Mouse (Mus musculus) cerebellum, postnatal 25 days (tissue): Measurements from ENCODE around the gene Shroom3.

Experiments used
- DNase-seq, 2 experiments: peaks; one replicate each; pipeline ENCODE4 v3.0.0; 2021; ENCODE audit warnings: mixed read lengths in 2 of 2

Gene Shroom3

DNA sequence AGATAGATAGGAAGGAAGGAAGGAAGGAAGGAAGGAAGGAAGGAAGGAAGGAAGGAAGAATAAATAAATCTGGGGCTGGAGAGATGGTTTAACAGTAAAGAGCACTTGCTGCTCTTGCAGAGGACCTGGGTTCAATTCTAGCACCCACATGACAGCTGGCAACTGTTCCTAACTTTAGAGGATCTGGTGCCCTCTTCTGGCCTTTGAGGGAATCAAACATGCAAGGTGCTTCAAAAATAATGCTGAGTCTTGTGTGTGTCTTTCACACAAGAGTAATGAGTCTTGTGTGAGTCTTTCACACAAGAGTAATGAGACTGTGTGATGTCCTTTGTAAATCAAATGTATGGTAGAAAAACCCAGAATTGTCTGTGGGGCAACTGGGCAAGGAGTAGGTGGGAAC lies 299.4 kb downstream of the Shroom3 start:
- DNase-seq: peak in 1 of 2 experiments; percentile 26

- DNase-seq: no peak
Measured at GRCm38 (mm10) chr5:92983942-92984341, 300.7 kb downstream of the Shroom3 start.

GRCm38 (mm10) chr5:92984692-92985091 lies 301.5 kb downstream of the Shroom3 start:
- DNase-seq: no peak

- DNase-seq: no peak
Measured at GRCm38 (mm10) chr5:92985391-92985790, 302.2 kb downstream of the Shroom3 start.

DNA sequence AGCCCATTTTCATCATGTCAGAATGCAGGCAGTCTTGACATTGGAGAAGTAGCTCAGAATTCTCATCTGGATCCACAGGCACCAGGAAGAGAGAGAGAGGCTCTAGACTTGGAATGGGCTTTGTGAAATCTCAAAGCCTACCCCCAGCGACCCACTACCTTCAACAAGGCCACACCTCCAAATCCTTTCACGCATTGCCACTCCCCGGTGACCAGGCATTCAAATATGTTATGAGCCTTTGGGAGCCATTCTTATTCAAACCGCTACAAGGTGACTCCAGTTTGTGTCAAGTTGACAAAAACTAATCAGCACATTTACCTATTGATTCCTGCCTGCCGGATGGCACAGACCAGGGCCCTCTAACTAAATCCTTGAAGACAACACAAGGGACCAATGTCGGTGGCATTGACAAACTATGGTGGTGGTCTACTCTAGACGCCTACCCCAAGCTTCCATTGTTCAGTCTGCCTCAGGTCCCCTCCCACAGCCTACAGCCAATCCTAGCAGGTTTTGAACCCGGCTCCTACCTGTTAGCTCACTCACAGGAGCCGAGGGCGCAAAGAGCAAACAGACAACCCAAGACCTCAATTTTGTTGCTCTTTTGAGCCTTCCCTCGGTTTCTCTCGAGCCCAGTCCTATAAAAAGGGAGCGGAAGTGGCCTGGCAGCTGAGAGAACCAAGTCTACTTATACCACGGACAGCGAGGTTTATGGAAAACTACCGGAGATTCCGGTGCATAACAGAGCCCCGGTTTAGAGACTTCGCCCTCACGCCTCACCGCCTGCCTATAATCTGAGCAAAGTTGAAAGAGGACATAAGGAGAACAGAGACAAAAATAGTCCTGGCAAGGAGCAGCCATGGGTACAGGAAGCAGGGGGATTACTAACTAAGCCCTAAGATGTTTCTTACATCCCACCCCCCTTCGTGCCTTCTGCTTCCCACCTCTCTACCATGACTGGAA lies 303.7 kb downstream of the Shroom3 start:
- DNase-seq: peak; percentile 26 to 34

- DNase-seq: no peak
Measured at GRCm38 (mm10) chr5:92987891-92988768, 304.9 kb downstream of the Shroom3 start.

GRCm38 (mm10) chr5:92988769-92989356 lies 305.6 kb downstream of the Shroom3 start:
- DNase-seq: no peak

DNA sequence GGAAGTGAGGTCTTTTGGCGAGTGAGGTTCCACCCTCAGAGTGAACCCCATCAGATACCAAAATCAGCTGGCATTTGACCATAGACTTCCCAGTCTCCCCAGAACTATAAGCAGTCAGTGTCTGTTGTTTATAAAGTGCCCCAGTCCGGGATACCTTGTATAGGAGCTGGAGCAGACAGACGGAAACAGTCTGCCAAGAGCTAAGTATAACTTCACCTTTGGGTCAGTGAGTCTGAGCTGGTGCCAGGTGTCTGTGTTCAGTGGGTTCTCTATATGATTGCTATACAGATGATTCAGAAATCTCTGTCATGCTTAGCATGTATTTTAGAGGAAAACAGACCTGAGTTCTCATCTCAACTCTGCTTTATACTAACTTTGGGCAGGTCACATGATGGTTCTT lies 308.9 kb downstream of the Shroom3 start:
- DNase-seq: no peak

- no peak for DNase-seq
Measured at GRCm38 (mm10) chr5:92994309-92994708, 311.1 kb downstream of the Shroom3 start.

GRCm38 (mm10) chr5:92994861-92995260 lies 311.6 kb downstream of the Shroom3 start:
- no peak for DNase-seq

DNA sequence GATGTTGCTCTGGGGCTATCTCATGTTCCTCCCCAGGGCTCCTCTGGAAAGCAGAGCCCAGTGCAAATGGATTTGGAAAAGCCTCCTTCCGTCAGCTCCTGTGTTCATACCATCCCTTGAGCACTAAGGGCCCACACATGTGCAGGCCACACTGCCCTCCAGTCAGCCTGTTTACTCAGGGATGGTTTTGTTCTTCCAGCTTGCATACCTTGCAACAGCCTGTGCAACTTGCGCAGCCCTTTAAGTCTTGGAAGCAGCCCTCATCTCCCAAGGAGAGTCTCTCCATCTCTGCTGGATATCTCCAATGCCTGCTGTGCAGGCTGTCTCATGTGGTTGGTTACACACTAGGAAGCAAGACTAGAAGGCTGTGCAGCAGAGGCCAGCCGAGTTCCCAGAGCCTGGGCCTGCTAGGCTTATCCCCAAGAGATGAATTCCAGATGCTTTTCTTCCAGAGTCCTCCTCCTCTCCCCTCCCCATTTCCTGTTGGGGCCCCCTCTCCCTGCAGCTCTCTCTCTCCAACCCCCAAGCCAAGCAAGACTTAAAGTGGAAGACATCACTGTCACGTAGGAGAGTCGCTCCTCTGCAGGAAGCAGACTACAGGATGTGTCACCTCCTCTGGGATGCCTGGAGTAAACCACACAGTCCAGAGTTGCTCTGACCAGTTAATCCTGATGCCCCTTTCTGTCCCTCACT lies 314.3 kb downstream of the Shroom3 start:
- DNase-seq: no peak

DNA sequence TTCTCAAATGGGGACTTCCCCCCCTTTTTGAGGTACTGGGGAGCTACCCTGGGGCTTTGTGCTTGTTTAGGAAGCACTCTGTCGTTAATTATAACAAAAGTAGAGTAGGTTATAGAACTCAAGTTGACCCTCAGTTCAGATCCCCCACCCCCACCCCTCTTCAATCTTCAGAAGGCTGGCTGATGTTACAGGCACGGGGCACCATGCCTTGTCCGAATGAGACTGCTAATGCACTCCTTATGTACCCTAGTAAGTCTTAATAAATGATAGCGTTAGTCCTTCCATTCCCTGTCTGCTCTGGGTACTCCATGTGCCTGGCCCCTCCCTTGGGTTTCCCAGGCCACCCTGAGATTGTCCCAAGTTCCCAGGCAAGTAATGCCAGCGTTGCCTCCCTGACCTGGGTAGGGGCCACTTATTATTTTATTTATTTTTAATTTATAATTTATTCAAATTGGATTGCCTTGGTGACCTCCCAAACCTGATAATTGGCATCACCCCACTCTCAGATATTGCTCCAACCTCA lies 315.3 kb downstream of the Shroom3 start:
- DNase-seq: no peak

- DNase-seq: no peak
Measured at GRCm38 (mm10) chr5:93000060-93000459, 316.8 kb downstream of the Shroom3 start.

DNA sequence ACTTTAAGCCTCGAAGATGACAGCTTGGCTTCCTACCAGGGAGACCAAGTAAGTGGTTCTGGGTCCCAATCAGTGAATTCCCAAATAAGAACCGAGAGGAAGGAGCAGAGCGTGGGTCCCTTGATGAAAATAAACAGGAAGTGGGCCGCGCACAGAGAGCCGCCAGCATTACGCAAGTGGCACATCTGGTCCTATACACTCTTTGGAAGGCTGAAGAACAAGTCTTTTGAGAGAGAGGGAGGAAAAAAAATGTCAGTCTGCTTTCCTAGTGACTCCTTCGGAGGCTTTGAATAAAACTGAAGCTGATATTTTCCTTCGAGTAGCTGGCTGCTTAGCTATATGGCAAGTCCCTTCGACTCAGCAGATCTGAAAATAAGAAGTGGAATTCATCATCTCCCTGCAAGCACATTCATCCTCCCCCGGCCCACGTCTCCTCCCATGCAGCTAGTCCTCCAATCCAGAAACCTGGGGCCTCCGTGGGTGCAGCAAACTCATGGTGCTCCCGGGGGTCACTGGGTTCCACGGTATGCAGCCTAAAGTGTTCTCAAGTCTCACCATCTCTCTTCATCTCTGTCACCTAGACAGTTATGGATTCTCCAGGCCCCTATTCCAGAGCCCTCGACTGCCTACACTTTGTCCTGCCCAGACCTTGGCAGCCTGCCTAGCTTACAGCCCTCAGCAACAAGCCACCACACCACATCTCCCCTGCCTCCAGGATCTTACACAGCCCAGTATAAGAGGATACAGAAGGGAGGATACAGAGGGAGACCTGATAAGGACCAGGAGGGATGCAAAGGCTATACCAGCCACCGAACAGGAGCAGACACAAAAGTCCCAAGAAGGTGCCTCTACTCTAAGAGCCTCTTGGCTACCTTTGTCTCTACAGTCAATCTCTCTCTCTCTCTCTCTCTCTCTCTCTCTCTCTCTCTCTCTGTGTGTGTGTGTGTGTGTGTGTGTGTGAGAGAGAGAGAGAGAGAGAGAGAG lies 317.8 kb downstream of the Shroom3 start:
- no peak for DNase-seq

GRCm38 (mm10) chr5:93002615-93003014 lies 319.4 kb downstream of the Shroom3 start:
- DNase-seq: no peak

DNA sequence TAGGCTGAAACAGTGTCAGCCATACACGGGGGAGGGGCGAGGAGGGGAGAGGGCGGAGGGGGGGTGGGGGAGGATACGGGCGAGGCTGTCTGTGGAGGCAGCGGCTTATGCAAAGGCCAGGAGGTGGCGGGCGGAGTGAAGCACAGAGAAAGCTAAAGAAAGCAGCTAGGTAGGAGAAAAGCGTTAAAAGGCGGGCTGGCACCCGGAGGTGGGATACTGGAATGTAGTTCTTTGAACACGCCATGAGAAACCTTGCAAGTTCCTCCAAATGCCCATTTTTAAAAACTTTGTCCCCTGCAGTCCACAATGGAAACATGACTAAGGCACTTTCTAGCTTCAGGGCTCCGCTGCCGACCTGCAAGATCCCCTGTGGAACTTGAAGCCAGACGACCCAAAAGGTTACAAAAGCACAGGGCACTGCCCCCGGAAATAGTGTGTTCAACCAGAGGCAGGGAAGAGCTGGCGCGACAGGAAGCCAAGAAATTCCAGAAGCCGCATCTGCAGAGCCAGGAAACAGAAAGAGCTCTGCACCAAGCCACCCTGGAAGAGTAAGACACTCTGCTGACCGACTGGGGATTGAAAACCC lies 322.1 kb downstream of the Shroom3 start:
- DNase-seq: peak in 1 of 2 experiments; percentile 29

- DNase-seq: peak in 1 of 2 experiments; percentile 15
Measured at GRCm38 (mm10) chr5:93005815-93006341, 322.6 kb downstream of the Shroom3 start.

GRCm38 (mm10) chr5:93008256-93008655 lies 325.0 kb downstream of the Shroom3 start:
- no peak for DNase-seq
